Mouse (Mus musculus): ENCODE results near the gene Gpn2. TPM values are rescaled to one million over a fixed set of nuclear protein-coding genes. Genes with fewer than 3 reads are reported as not detected.

Gene Gpn2
- polyA plus RNA-seq, 1 experiment from 2014 or later, result 16.1 TPM

DNA sequence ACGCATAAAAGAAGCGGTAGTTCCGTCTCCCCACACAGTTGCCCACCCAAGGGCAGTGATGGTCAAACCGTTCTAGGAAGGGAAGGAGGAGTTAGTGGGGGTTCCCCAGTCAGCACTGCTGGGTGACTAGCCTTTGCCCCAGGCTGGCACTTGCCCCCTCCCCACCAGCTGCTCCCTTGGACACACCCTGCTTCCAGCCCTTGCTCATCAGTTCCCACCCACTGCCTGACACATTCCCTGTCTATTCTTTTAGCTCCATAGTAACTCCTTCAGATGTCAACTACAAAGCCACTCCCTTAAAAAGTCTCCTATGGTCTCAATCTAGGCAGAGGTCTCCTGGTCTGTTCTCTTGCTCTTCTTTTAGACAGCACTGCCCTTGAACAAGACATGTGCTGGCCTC lies 29.7 kb downstream of the Gpn2 start:
- TF ChIP-seq CTCF (IDR thresholded peaks at IDR 0.05; ENCODE audit: low read depth), result no peak
- no peak for ATAC-seq
- no peak overlapping the region for H3K9ac ChIP-seq (ENCODE audit: low read depth, low read length)
- H3K4me1 ChIP-seq (replicated peaks; ENCODE audit: control insufficient read depth, insufficient read depth, low read length), result no peaks in the 10 kb centered on the region
- 86% methylated on average over 4 of the region's 4 CpGs for WGBS
- no peak overlapping the region for H3K4me3 ChIP-seq (ENCODE audit: low read depth, low read length)
- H3K9me3 ChIP-seq (ENCODE audit: control insufficient read depth), result no peaks in the 10 kb centered on the region
- peaks cover 32% of the 10 kb centered on the region; the same call in 1 of the 2 replicates for H3K36me3 ChIP-seq (ENCODE audit: control insufficient read depth, insufficient read depth)
- no peak overlapping the region for H3K27ac ChIP-seq (ENCODE audit: low read depth, low read length)
- H3K27me3 ChIP-seq (replicated peaks; ENCODE audit: control insufficient read depth, insufficient read depth, low read length), result no peaks in the 10 kb centered on the region
- H3K4me2 ChIP-seq (replicated peaks; ENCODE audit: low read depth), result no peak overlapping the region

DNA sequence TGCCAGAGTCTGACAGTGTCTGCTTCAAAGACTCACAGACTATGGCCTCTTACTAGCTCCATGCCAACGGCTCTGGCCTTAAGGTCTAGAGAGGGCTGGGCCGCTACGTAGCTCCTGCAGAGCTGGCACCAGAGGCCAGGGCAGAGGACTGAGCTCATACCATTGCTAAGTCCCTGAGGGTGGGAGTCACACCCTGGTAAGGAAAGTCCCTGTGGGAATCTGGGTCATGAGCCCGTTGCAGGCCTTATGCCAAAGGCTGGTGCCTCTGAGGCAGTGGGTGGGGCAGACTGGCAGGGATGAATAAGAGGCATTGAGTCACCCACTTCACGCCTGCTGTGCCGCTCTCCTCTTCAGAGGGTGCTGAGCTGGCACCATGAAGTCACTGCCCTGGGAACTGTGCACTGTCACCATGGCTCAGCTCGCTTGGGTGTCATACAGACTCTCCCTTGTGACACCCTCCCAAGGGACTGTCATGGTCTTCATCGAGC lies 30.2 kb downstream of the Gpn2 start:
- H3K4me1 ChIP-seq (replicated peaks; ENCODE audit: control insufficient read depth, insufficient read depth, low read length), result no peaks in the 10 kb centered on the region
- peak; percentile 12 for ATAC-seq

DNA sequence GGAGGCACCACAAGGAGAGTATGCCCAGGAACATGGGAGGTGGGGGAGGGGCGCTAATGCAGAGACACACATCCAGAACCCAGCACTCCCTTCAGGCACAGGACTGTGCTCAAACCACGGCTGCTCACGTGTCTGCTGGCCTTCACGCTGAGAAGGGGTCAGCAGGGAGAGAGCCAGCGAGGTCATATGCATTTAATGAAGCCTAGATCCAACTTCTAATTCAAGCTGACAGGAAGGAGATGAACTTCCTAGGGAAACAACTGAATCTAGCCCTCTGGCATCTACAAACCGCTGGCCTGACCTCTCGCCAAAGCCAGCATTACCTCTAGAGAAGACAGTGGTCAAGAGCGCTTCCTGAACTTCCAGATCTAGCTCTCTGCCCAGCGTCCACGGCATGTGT lies 31.3 kb downstream of the Gpn2 start:
- Histone ChIP-seq H3K27ac (ENCODE audit: low read depth, low read length) (no peak overlapping the region), H3K4me3 (ENCODE audit: low read depth, low read length) (no peak overlapping the region), H3K36me3 (ENCODE audit: control insufficient read depth, insufficient read depth) (peaks cover 23% of the 10 kb centered on the region; the same call in 1 of the 2 replicates), H3K9ac (ENCODE audit: low read depth, low read length) (no peak overlapping the region), H3K4me2 (replicated peaks; ENCODE audit: low read depth) (no peak overlapping the region), H3K27me3 (replicated peaks; ENCODE audit: control insufficient read depth, insufficient read depth, low read length) (no peaks in the 10 kb centered on the region), H3K4me1 (replicated peaks; ENCODE audit: control insufficient read depth, insufficient read depth, low read length) (peaks cover 4% of the 10 kb centered on the region; the same call in 1 of the 2 replicates), H3K9me3 (ENCODE audit: control insufficient read depth) (no peaks in the 10 kb centered on the region)
- no peak for ATAC-seq
- TF ChIP-seq CTCF (IDR thresholded peaks at IDR 0.05; ENCODE audit: low read depth), result no peak
- 72% methylated on average over 10 of the region's 10 CpGs for WGBS

More for the DNA sequence above, 30.2 kb downstream of the Gpn2 start:
- no peaks in the 10 kb centered on the region for H3K27me3 ChIP-seq (replicated peaks; ENCODE audit: control insufficient read depth, insufficient read depth, low read length)
- no peak overlapping the region for H3K9ac ChIP-seq (ENCODE audit: low read depth, low read length)
- no peak for TF ChIP-seq CTCF (IDR thresholded peaks at IDR 0.05; ENCODE audit: low read depth)
- H3K4me3 ChIP-seq (ENCODE audit: low read depth, low read length), result no peak overlapping the region
- no peak overlapping the region for H3K4me2 ChIP-seq (replicated peaks; ENCODE audit: low read depth)
- no peak overlapping the region for H3K27ac ChIP-seq (ENCODE audit: low read depth, low read length)
- H3K36me3 ChIP-seq (ENCODE audit: control insufficient read depth, insufficient read depth), result peaks cover 29% of the 10 kb centered on the region; the same call in 1 of the 2 replicates
- no peaks in the 10 kb centered on the region for H3K9me3 ChIP-seq (ENCODE audit: control insufficient read depth)
- WGBS, result 82% methylated on average over 8 of the region's 8 CpGs

DNA sequence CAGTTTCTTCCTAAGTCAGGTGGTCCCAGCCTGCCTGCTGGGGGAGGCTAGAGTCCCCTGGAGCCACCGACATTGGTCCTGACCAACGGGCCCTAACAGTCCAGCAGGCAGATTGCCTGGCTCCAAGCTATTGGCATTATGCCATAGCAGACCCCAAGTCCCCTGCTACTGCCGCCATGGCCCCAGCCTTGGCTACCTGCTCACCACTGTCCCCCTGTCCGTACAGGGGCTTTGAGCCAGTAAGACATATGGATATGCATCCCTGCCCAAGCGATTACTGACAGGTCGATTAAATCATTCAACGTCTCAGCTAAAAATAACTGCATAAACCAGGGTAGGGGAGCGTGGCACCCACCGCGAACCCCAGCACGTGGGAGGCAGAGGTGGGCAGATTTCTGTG lies 33.8 kb downstream of the Gpn2 start:
- Histone ChIP-seq H3K9me3 (ENCODE audit: control insufficient read depth) (no peaks in the 10 kb centered on the region), H3K4me2 (replicated peaks; ENCODE audit: low read depth) (no peak overlapping the region), H3K36me3 (ENCODE audit: control insufficient read depth, insufficient read depth) (peaks cover 14% of the 10 kb centered on the region; the same call in 1 of the 2 replicates), H3K27me3 (replicated peaks; ENCODE audit: control insufficient read depth, insufficient read depth, low read length) (no peaks in the 10 kb centered on the region), H3K9ac (ENCODE audit: low read depth, low read length) (no peak overlapping the region), H3K27ac (ENCODE audit: low read depth, low read length) (no peak overlapping the region), H3K4me1 (replicated peaks; ENCODE audit: control insufficient read depth, insufficient read depth, low read length) (peaks cover 4% of the 10 kb centered on the region; the same call in 1 of the 2 replicates), H3K4me3 (ENCODE audit: low read depth, low read length) (no peak overlapping the region)
- ATAC-seq, result no peak
- no peak for TF ChIP-seq CTCF (IDR thresholded peaks at IDR 0.05; ENCODE audit: low read depth)
- 95% methylated on average over 11 of the region's 11 CpGs for WGBS

DNA sequence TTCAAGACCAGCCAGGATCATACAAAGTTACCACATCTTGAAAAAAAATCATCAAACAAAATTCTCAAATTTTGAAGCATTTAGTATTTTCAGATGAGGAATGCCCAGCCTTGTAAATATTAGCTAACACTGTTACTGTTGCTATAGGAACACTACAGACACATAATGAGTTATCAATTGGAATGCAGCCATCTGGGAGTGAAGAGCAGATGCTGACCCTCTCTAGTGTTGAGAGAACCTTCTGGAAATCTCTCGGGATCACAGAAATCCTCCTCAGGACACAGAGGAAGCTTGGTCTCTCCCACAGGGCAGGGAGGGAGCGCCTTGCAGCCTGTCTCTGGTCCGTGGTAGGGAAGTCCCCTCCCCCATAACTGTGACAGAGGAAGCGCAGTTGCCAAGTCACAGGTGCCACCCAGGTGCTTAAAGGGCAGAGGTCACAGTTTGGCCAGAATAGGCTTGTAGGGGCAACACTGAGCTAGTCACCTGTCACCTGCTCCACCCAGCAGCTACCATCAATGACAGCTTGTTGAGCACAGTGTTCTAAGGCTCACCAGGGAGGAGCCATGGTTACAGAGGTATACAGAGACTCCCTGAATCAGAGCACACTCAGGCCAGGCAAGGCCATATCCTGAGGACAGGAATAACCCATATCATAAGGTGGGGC lies 35.4 kb downstream of the Gpn2 start:
- H3K27me3 ChIP-seq (replicated peaks; ENCODE audit: control insufficient read depth, insufficient read depth, low read length), result no peaks in the 10 kb centered on the region
- no peak for TF ChIP-seq CTCF (IDR thresholded peaks at IDR 0.05; ENCODE audit: low read depth)
- no peak overlapping the region; the same call in 1 of the 2 replicates for H3K27ac ChIP-seq (ENCODE audit: low read depth, low read length)
- no peak overlapping the region for H3K9ac ChIP-seq (ENCODE audit: low read depth, low read length)
- 0 out of 2 replicates have a peak overlapping the region, but pooled peaks have one; percentile 6 for H3K4me2 ChIP-seq (replicated peaks; ENCODE audit: low read depth)
- no peaks in the 10 kb centered on the region for H3K9me3 ChIP-seq (ENCODE audit: control insufficient read depth)
- peak; percentile 63 for ATAC-seq
- peaks cover 4% of the 10 kb centered on the region; the same call in 1 of the 2 replicates for H3K36me3 ChIP-seq (ENCODE audit: control insufficient read depth, insufficient read depth)
- no peak overlapping the region for H3K4me3 ChIP-seq (ENCODE audit: low read depth, low read length)
- WGBS, result 54% methylated on average over 4 of the region's 4 CpGs
- H3K4me1 ChIP-seq (replicated peaks; ENCODE audit: control insufficient read depth, insufficient read depth, low read length), result peaks cover 4% of the 10 kb centered on the region; the same call in 1 of the 2 replicates

DNA sequence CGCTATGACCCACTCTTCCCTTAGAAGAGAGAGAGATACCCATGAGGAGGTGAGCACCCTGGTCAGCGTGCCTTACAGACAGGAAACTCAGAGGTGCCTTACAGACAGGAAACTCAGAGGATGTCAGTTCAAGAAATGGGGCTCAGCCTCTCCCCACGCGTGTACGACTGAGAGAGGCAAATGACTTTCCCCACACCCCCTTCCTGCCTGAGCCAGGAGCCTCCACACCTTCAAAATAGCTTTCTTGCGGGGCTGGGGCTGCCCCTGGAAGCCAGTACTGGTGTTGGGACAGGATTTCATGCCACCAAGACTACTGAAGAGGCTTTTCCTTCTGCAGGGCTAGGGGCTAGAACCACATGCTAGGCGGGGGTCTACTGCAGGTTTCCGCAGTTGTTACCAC lies 36.5 kb downstream of the Gpn2 start:
- peaks cover 8% of the 10 kb centered on the region; the same call in 1 of the 2 replicates for H3K36me3 ChIP-seq (ENCODE audit: control insufficient read depth, insufficient read depth)
- TF ChIP-seq CTCF (IDR thresholded peaks at IDR 0.05; ENCODE audit: low read depth), result no peak
- H3K4me3 ChIP-seq (ENCODE audit: low read depth, low read length), result no peak overlapping the region
- H3K9me3 ChIP-seq (ENCODE audit: control insufficient read depth), result no peaks in the 10 kb centered on the region
- H3K27me3 ChIP-seq (replicated peaks; ENCODE audit: control insufficient read depth, insufficient read depth, low read length), result no peaks in the 10 kb centered on the region
- H3K9ac ChIP-seq (ENCODE audit: low read depth, low read length), result no peak overlapping the region
- H3K4me2 ChIP-seq (replicated peaks; ENCODE audit: low read depth), result no peak overlapping the region
- ATAC-seq, result no peak
- H3K27ac ChIP-seq (ENCODE audit: low read depth, low read length), result no peak overlapping the region
- H3K4me1 ChIP-seq (replicated peaks; ENCODE audit: control insufficient read depth, insufficient read depth, low read length), result peaks cover 4% of the 10 kb centered on the region; the same call in 1 of the 2 replicates
- WGBS, result 81% methylated on average over 8 of the region's 8 CpGs

Data from intestine, postnatal 0 days (tissue).